Mouse (Mus musculus): ENCODE results near the gene Psd. TPM values are rescaled to one million over a fixed set of nuclear protein-coding genes. Genes with fewer than 3 reads are reported as not detected.

The Psd gene
- polyA plus RNA-seq, 1 experiment from 2014 or later, result 8.1 TPM

DNA sequence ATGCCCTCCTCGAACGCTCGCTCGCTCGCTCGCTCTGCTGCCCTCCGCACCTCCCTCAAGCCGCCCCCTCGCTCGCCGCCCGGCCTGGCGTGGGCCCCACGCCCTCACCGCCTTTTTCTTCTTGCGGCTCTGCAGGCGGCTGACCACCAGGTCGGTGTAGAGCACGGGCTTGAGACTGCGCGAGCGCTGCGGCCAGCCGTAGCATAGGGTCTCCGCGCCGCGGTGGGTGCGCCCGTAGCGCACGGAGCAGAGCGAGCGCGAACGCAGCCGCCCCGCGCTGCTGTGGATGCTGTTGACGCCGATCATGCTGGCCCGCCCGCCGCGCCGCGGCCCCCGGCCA, 9.4 kb downstream of the Psd start:
- WGBS, result 1% methylated on average over 45 of the region's 48 CpGs
- Histone ChIP-seq H3K4me2 (replicated peaks) (peak overlapping the region; percentile 81), H3K27me3 (peaks cover 98% of the 10 kb centered on the region), H3K4me3 (peak overlapping the region; percentile 45), H3K4me1 (peaks cover 33% of the 10 kb centered on the region), H3K27ac (peak overlapping the region; percentile 41; the same call in 1 of the 2 replicates), H3K9ac (peak overlapping the region; percentile 62), H3K36me3 (no peaks in the 10 kb centered on the region), H3K9me3 (no peaks in the 10 kb centered on the region)
- no peak for ATAC-seq (ENCODE audit: insufficient number of reproducible peaks, insufficient read depth, low FRiP score, low TSS enrichment)

DNA sequence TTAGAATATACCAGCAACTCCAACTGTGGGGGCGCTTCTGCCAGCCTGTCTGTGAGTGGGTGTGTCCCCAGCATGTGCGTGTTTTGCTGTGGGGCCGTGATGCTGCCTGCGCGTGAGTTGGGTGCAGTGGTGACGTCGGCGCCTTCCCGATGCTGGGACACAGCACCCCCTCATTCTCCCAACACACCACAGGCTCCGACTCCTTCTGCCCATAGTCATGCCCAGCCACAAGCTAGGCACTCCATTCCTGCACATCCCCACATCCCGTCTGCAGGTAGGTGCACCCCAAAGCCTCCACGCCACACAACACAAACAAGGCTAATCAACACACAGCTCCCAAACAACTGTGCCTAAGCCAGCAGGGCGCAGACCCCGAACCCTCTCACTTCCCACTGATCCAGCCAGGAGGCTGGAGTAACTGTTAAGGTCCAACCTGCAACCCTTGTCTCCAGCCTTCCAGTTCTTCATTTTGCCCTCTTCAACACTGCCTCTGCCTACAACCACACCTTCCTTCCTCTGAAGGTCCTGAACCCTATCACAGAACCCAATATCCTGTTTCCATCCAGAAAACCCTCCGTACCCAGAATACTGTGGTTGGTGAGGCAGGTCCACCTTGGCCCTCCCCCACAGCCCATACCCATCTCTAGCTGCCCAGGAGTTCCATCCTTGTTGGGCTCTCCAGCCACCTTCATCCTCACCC, 10.0 kb downstream of the Psd start:
- Histone ChIP-seq H3K36me3 (no peaks in the 10 kb centered on the region), H3K27me3 (peaks cover 95% of the 10 kb centered on the region), H3K9ac (peak overlapping the region; percentile 62; the same call in 1 of the 2 replicates), H3K4me1 (peaks cover 33% of the 10 kb centered on the region), H3K4me2 (replicated peaks) (peak overlapping the region; percentile 81), H3K27ac (no peak overlapping the region), H3K4me3 (peak overlapping the region; percentile 45), H3K9me3 (no peaks in the 10 kb centered on the region)
- WGBS, result 36% methylated on average over 15 of the region's 15 CpGs
- ATAC-seq (ENCODE audit: insufficient number of reproducible peaks, insufficient read depth, low FRiP score, low TSS enrichment), result no peak

DNA sequence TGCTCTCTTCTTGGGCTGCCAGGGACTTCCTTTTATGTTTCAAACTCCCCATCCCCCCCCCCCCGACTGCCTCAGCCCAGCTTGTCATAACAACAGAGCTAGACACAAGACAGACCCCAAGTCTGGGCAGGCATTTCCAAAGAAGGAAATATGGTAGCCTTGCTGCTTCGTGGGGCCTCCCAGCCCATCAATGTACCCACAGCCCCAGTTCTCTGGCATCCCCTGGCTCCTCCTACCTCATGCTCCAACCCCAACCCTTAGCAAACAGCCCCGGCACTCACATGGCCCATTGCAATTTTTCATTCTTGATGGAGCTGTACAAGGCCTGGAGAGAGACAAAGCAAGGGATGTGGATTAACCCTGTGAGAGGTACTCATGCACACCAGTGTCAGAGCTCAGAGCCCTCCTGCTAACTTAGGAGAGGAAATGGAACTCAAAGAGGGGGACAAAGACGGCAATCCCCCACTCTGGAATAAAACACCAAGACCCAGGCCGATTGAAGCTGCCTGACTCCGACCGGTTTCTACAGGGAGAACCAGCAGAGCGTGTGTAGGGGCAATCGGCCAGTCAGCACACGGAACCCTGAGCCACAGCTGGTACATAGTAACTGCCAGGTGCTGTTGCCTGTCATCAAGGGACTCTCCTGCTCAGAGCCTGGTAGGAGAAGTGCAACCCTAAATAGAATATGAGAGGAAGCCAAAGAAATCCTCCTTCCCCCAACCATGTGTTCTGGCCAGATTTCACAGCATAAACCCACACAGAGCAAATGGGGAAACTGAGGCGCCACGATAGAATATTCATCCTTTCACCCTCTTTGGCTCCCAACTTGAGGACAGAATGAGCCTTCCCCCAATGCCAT, 11.0 kb downstream of the Psd start:
- Histone ChIP-seq H3K9ac (no peak overlapping the region), H3K9me3 (no peaks in the 10 kb centered on the region), H3K27me3 (peaks cover 85% of the 10 kb centered on the region), H3K4me3 (peak overlapping the region; percentile 10; the same call in 1 of the 2 replicates), H3K27ac (no peak overlapping the region), H3K4me2 (replicated peaks) (no peak overlapping the region), H3K4me1 (peaks cover 25% of the 10 kb centered on the region; the same call in 1 of the 2 replicates), H3K36me3 (peaks cover 7% of the 10 kb centered on the region; the same call in 1 of the 2 replicates)
- WGBS, result 47% methylated on average over 12 of the region's 12 CpGs
- no peak for ATAC-seq (ENCODE audit: insufficient number of reproducible peaks, insufficient read depth, low FRiP score, low TSS enrichment)

DNA sequence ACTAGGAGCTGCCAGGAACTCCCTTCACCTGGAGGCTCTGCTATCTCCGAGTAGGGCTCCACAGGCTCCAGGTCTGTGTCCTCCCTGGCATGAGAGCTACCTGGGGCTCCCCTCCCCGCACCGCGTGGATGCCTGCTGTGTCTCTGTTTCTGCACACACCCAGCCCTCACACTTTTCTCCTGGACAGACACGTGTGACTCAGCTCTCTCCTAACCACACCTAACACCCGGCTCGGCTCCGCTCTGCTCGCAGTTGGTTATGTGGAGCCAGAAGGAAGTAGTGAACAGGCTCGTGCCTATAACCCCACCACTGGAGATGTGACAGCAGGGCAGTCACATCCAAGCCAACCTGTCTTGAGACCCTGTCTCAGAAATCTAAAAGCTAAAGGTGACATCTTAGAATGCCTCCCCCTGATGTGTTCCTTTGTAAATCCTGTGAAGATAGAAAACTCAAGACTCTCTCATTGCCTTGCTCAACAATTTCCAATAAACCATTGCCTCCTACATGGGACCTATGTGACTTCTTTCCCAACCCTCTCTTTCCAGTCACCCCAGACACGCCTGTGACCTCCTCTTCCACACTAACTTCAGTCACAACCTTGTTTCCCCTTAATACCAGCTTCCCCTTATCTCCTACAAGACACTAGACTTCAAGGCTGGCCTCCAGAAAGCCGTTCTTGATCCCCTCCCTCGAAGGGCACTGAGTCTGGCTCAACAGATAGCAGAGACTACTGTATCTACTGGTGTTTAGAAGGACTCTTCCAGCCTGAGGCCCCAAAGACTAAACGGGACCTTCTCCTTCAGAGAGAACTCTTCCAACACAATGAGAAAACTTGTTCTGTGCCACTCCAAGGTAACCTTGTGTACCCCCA, 11.8 kb downstream of the Psd start:
- Histone ChIP-seq H3K4me3 (no peak overlapping the region), H3K9ac (no peak overlapping the region), H3K4me1 (peaks cover 25% of the 10 kb centered on the region; the same call in 1 of the 2 replicates), H3K27me3 (peaks cover 76% of the 10 kb centered on the region), H3K36me3 (peaks cover 15% of the 10 kb centered on the region; the same call in 1 of the 2 replicates), H3K4me2 (replicated peaks) (no peak overlapping the region), H3K27ac (no peak overlapping the region), H3K9me3 (no peaks in the 10 kb centered on the region)
- 35% methylated on average over 14 of the region's 14 CpGs for WGBS
- no peak for ATAC-seq (ENCODE audit: insufficient number of reproducible peaks, insufficient read depth, low FRiP score, low TSS enrichment)

DNA sequence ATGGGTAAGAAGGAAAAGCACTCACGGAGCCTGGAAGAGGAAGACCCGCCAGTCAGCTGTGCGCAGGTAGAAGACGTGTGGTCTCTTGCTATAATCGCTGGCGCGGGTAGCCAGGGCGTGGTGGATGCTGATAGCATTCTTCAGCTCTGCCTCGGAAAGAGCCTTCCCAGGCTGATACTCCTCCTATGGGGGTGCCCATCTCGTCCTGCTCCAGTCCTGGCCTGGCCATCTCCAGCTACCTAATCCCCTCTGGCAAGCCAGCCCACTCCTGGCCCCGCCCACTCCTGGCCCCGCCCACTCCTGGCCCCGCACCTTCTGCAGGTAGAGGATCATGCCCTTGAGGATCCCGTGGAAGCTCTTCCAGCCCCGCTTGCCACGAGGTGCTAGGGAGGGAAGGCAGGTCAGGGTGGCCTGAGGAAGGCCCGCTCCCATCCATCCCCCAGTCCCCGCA, 12.8 kb downstream of the Psd start:
- 9% methylated on average over 18 of the region's 18 CpGs for whole genome bisulfite sequencing

DNA sequence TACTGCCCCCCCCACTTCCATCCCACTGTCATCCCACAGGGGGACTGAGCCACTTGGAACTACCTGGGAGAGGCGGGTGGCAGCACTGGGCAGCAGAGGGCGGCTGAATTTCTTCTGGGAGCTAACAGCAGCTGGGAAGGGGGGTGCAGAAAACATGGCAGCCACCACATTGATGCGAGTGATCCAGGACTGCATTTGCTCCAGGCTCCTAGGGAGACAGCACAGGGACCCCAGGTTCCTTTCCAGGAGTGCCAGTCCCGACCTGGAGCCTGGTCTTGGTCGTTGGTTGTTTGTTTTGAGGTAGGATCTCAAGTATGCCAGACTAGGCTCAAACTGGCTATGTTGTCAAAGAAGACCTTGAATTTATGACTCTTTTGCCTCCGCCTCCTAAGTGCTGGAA, 13.4 kb downstream of the Psd start:
- H3K36me3 ChIP-seq, result peaks cover 18% of the 10 kb centered on the region; the same call in 1 of the 2 replicates
- peaks cover 65% of the 10 kb centered on the region for H3K27me3 ChIP-seq
- no peaks in the 10 kb centered on the region for H3K9me3 ChIP-seq
- peaks cover 24% of the 10 kb centered on the region for H3K4me1 ChIP-seq
- H3K27ac ChIP-seq, result no peak overlapping the region
- ATAC-seq (ENCODE audit: insufficient number of reproducible peaks, insufficient read depth, low FRiP score, low TSS enrichment), result no peak
- H3K4me3 ChIP-seq, result no peak overlapping the region
- no peak overlapping the region for H3K9ac ChIP-seq
- 72% methylated on average over 6 of the region's 6 CpGs for WGBS
- no peak overlapping the region for H3K4me2 ChIP-seq (replicated peaks)

More for the DNA sequence above, 12.8 kb downstream of the Psd start:
- Histone ChIP-seq H3K36me3 (peaks cover 18% of the 10 kb centered on the region; the same call in 1 of the 2 replicates), H3K27me3 (peaks cover 67% of the 10 kb centered on the region), H3K9me3 (no peaks in the 10 kb centered on the region), H3K4me2 (replicated peaks) (no peak overlapping the region), H3K4me3 (no peak overlapping the region), H3K27ac (no peak overlapping the region), H3K4me1 (peaks cover 25% of the 10 kb centered on the region; the same call in 1 of the 2 replicates), H3K9ac (no peak overlapping the region)
- ATAC-seq (ENCODE audit: insufficient number of reproducible peaks, insufficient read depth, low FRiP score, low TSS enrichment), result no peak

DNA sequence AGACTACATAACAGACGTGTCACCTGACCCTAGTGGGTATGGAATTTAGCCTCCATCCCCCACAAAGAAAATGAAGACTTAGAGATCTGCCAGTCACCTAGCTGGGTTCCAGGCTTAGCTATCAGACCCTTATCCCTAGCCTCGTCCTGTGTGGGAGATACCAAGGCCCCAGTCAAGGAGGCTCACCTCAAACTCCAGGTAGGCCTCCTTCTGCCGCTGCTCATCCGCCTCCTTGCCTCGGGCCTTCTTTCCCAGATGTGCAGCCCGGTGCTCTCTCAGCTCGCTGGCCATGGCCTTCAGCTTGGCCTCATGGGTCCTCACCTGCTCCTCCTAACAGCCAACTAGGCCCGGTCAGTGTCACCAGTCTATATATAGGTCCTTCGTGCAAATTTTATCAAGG, 13.8 kb downstream of the Psd start:
- Histone ChIP-seq H3K9me3 (no peaks in the 10 kb centered on the region), H3K27me3 (peaks cover 65% of the 10 kb centered on the region), H3K27ac (no peak overlapping the region), H3K9ac (no peak overlapping the region), H3K4me1 (peaks cover 22% of the 10 kb centered on the region), H3K4me2 (replicated peaks) (no peak overlapping the region), H3K36me3 (peaks cover 18% of the 10 kb centered on the region; the same call in 1 of the 2 replicates), H3K4me3 (no peak overlapping the region)
- no peak for ATAC-seq (ENCODE audit: insufficient number of reproducible peaks, insufficient read depth, low FRiP score, low TSS enrichment)
- WGBS, result 89% methylated on average over 9 of the region's 9 CpGs

DNA sequence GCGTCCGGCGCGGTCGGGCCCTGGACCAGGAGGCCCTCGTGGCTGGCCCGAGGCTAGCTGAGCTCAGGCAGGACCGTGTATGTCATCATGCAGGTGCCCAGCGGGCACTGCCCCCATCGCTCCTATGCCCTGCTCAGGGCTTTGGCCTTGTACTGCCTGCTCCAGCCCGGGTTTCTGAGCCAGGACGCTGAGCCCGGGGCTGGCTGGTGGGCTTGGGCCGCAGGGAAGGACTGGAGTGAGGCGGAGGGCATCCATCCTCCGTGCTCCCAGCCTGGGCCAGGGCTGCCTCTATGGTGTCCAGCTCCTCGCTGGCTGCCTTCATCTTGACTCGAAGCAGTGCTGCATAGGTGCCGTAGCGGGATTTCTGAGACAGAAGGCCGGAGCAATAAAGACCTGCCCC, 14.4 kb downstream of the Psd start:
- Histone ChIP-seq H3K27me3 (peaks cover 65% of the 10 kb centered on the region), H3K36me3 (peaks cover 18% of the 10 kb centered on the region; the same call in 1 of the 2 replicates), H3K4me1 (peaks cover 18% of the 10 kb centered on the region), H3K4me3 (no peak overlapping the region), H3K4me2 (replicated peaks) (no peak overlapping the region), H3K27ac (no peak overlapping the region), H3K9me3 (no peaks in the 10 kb centered on the region), H3K9ac (no peak overlapping the region)
- WGBS, result 90% methylated on average over 21 of the region's 21 CpGs
- ATAC-seq (ENCODE audit: insufficient number of reproducible peaks, insufficient read depth, low FRiP score, low TSS enrichment), result no peak

DNA sequence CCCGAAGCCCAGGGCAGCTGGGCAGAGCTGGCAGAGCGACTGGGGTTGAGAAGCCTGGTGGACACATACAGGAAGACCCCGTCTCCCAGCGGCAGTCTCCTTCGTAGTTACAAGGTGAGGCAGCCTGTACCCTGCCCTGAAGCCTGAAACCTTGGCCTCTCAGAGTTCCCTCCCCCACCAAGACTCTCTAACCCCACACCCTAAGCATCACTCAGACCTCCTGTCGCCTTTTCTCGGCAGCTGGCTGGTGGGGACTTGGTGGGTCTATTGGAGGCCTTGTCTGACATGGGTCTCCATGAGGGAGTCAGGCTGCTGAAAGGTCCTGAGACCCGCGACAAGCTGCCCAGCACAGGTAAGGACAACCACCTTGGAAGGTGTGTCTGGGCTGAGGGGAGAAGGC, 15.6 kb downstream of the Psd start:
- H3K4me2 ChIP-seq (replicated peaks), result no peak overlapping the region
- no peak for ATAC-seq (ENCODE audit: insufficient number of reproducible peaks, insufficient read depth, low FRiP score, low TSS enrichment)
- WGBS, result 88% methylated on average over 9 of the region's 9 CpGs

DNA sequence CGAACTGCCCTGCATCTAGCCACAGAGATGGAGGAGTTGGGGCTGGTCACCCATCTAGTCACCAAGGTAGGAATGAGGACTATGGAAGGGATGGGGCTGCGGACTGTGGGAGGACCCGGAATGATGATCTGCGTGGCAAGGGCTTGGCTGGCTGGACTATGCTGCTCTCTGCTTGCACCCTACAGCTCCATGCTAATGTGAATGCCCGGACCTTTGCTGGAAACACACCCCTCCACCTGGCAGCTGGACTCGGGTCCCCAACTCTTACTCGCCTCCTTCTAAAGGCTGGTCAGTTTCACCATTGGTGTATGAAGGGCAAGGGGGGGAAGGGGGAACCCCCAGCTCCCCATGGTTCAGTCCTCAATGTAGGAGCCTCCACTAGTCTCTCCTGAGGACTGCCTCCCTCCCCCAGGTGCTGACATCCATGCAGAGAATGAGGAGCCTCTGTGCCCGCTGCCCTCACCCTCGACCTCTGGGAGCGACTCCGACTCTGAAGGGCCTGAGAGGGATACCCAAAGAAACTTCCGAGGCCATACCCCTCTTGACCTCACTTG, 16.6 kb downstream of the Psd start:
- Histone ChIP-seq H3K9ac (no peak overlapping the region), H3K9me3 (no peaks in the 10 kb centered on the region), H3K4me3 (no peak overlapping the region), H3K27me3 (peaks cover 54% of the 10 kb centered on the region), H3K27ac (no peak overlapping the region), H3K4me1 (peaks cover 16% of the 10 kb centered on the region), H3K4me2 (replicated peaks) (no peak overlapping the region), H3K36me3 (peaks cover 18% of the 10 kb centered on the region; the same call in 1 of the 2 replicates)
- WGBS, result 86% methylated on average over 12 of the region's 12 CpGs
- no peak for ATAC-seq (ENCODE audit: insufficient number of reproducible peaks, insufficient read depth, low FRiP score, low TSS enrichment)

More for the DNA sequence above, 15.6 kb downstream of the Psd start:
- Histone ChIP-seq H3K27ac (no peak overlapping the region), H3K36me3 (peaks cover 18% of the 10 kb centered on the region; the same call in 1 of the 2 replicates), H3K9ac (no peak overlapping the region), H3K4me3 (no peak overlapping the region), H3K9me3 (no peaks in the 10 kb centered on the region), H3K27me3 (peaks cover 63% of the 10 kb centered on the region), H3K4me1 (peaks cover 14% of the 10 kb centered on the region)

Data from embryonic facial prominence, embryonic 12.5 days (tissue).